Mouse (Mus musculus): ENCODE measurements around the gene Gapdhs. TPM values are rescaled to one million over a fixed set of nuclear protein-coding genes. Genes with fewer than 3 reads are reported as not detected.
A peak's percentile ranks its signal among the peaks of the same experiment; 100 is the strongest.
"Not testable (repeated sequence)": the region's sequence is repeated elsewhere in the genome, so short reads cannot be mapped to it uniquely, and the experiment has no call there.

Gapdhs gene
- total RNA-seq, 2 experiments from 2014 or later, result not detected

GRCm38 (mm10) chr7:30747525-30748204 lies 4.2 kb upstream of the Gapdhs start:
- intact Hi-C loops (cut with DNase I), result no loop called here

GRCm38 (mm10) chr7:30744022-30744598 lies 629 bp upstream of the Gapdhs start:
- peak; percentile 59 to 68 for DNase-seq
- intact Hi-C loops (cut with DNase I), result no loop called here

More at GRCm38 (mm10) chr7:30747525-30748204, 4.2 kb upstream of the Gapdhs start:
- no peak for DNase-seq

- intact Hi-C loops (cut with DNase I); DNase-seq: not testable (repeated sequence)
These were observed 911 bp downstream of the Gapdhs start for GRCm38 (mm10) chr7:30742570-30742969.

GRCm38 (mm10) chr7:30736211-30736610 lies 7.3 kb downstream of the Gapdhs start:
- intact Hi-C loops (cut with DNase I), result no loop called here
- DNase-seq, result no peak

- intact Hi-C loops (cut with DNase I), result not testable (repeated sequence)
- peak; percentile 21 to 23 for DNase-seq
These were observed 13.3 kb downstream of the Gapdhs start for GRCm38 (mm10) chr7:30730064-30730722.

- DNase-seq, result peak; percentile 97
- intact Hi-C loops (cut with DNase I), result loop anchor here (1.0 to 5.0 kb wide), 3 partner anchors 62 to 140 kb away; partner anchors contain the start of gene Rbm42
These were observed 14.0 kb downstream of the Gapdhs start, which contains the start of gene Tmem147 for GRCm38 (mm10) chr7:30729396-30730063. Gene Tmem147 (minus strand): TSS chr7:30729540.

- intact Hi-C loops (cut with DNase I), result loop anchor here (1.0 to 5.0 kb wide), 3 partner anchors 62 to 140 kb away; partner anchors contain the start of gene Rbm42
- DNase-seq, result no peak
These were observed 14.6 kb downstream of the Gapdhs start for GRCm38 (mm10) chr7:30728739-30729395.

- intact Hi-C loops (cut with DNase I), result loop anchor here (5.0 kb wide), 1 partner anchor 61 kb away; no protein-coding TSS in a partner anchor
These were observed 15.3 kb downstream of the Gapdhs start for GRCm38 (mm10) chr7:30728214-30728613.

GRCm38 (mm10) chr7:30723274-30723953 lies 20.1 kb downstream of the Gapdhs start:
- DNase-seq, result no peak
- intact Hi-C loops (cut with DNase I), result no loop called here

More at GRCm38 (mm10) chr7:30728214-30728613, 15.3 kb downstream of the Gapdhs start:
- DNase-seq, result no peak

- no peak for DNase-seq
- intact Hi-C loops (cut with DNase I), result no loop called here
These were observed 22.2 kb downstream of the Gapdhs start for GRCm38 (mm10) chr7:30721286-30721685.

- intact Hi-C loops (cut with DNase I), result no loop called here
- no peak for DNase-seq
These were observed 23.8 kb downstream of the Gapdhs start for GRCm38 (mm10) chr7:30719669-30720068.

- intact Hi-C loops (cut with DNase I), result no loop called here
- DNase-seq, result no peak
These were observed 25.8 kb downstream of the Gapdhs start for GRCm38 (mm10) chr7:30717716-30718046.

- intact Hi-C loops (cut with DNase I), result no loop called here
- peak; percentile 40 to 51 for DNase-seq
These were observed 26.3 kb downstream of the Gapdhs start for GRCm38 (mm10) chr7:30717006-30717715.

GRCm38 (mm10) chr7:30711942-30712341 lies 31.5 kb downstream of the Gapdhs start, which contains the start of gene Atp4a:
Gene Atp4a (plus strand): TSS chr7:30712209.
- no peak for DNase-seq
- intact Hi-C loops (cut with DNase I), result no loop called here

- intact Hi-C loops (cut with DNase I), result no loop called here
- DNase-seq, result no peak
These were observed 36.0 kb downstream of the Gapdhs start for GRCm38 (mm10) chr7:30707441-30707840.

GRCm38 (mm10) chr7:30706214-30706882 lies 37.1 kb downstream of the Gapdhs start:
- intact Hi-C loops (cut with DNase I), result no loop called here
- DNase-seq, result peak; percentile 34 to 50

- no peak for DNase-seq
- intact Hi-C loops (cut with DNase I), result no loop called here
These were observed 44.9 kb downstream of the Gapdhs start, which contains the start of gene 2200002J24Rik for GRCm38 (mm10) chr7:30698589-30698988. Gene 2200002J24Rik (plus strand): TSS chr7:30698926.

GRCm38 (mm10) chr7:30698101-30698500 lies 45.4 kb downstream of the Gapdhs start:
- no peak for DNase-seq
- intact Hi-C loops (cut with DNase I), result no loop called here

- no peak for DNase-seq
- intact Hi-C loops (cut with DNase I), result no loop called here
These were observed 55.2 kb downstream of the Gapdhs start for GRCm38 (mm10) chr7:30688325-30688724.

Measured in heart, postnatal 10 days (tissue).